ENCODE assay signal across 19 mouse cellular contexts in the genomic region with DNA sequence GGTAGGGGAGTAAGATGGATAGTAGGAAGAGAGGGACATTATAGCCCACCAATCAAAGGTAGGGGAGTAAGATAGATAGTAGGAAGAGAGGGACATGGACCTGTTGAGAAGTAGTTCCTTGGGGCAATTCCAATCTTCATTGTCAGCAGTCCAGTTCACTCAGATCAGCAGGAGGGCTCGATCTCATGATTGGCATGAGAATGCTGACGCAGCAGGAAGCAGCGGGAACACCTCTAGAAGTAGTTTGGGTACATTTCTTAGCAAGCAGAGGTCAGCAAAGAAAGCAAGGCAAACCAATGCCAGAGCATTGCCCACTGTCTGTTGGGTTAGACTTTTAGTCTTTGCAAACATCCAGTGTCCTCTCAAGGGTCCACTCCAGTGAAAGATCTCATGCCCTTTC. TPM values are rescaled to one million over a fixed set of nuclear protein-coding genes. Genes with fewer than 3 reads are reported as not detected.
A peak's percentile ranks its signal among the peaks of the same experiment; 100 is the strongest.
DNase-seq lines count a peak whose midpoint lies in the region; TF ChIP-seq lines count a peak whose summit lies in the region.
"Had no signal": no experiment of that assay in that cellular context is flagged by ENCODE, and none has a peak within 500 bp of the region (broad histone marks: within the 10 kb centered on the region; RNA-seq: fewer than 3 reads in every experiment).

No protein-coding gene starts in this region.

- TF ChIP-seq CTCF in heart, adult 2 months (IDR thresholded peaks at IDR 0.05) = no peak

- TF ChIP-seq POLR2A in heart, adult 2 months (IDR thresholded peaks at IDR 0.05; ENCODE audit: insufficient read depth, low read depth, low read length) = no peak

- peaks cover 38% of the 10 kb centered on the region for H3K36me3 ChIP-seq in heart, embryonic 10.5 days
- H3K36me3 ChIP-seq in heart, adult 2 months (ENCODE audit: control insufficient read depth, insufficient read depth, low read length) = peaks cover 3% of the 10 kb centered on the region
- peaks cover 5% of the 10 kb centered on the region for H3K36me3 ChIP-seq in ES-E14 (ENCODE audit: control insufficient read depth, insufficient read depth, low read length, poor library complexity, severe bottlenecking)

- no peaks in the 10 kb centered on the region for H3K9me3 ChIP-seq in heart, embryonic 10.5 days
- no peaks in the 10 kb centered on the region for H3K9me3 ChIP-seq in ES-E14 (ENCODE audit: control insufficient read depth, insufficient read depth, low read depth, low read length)
- H3K9me3 ChIP-seq: embryonic facial prominence, embryonic 10.5 days; embryonic facial prominence, embryonic 12.5 days; forebrain, embryonic 13.5 days; forebrain, embryonic 15.5 days had no signal

- H3K27ac ChIP-seq in heart, embryonic 10.5 days = no peak overlapping the region
- no peak overlapping the region for H3K27ac ChIP-seq in heart, adult 2 months
- H3K27ac ChIP-seq in ES-E14 (ENCODE audit: insufficient read depth, low read depth, low read length, poor library complexity, severe bottlenecking) = no peak overlapping the region
- H3K27ac ChIP-seq: embryonic facial prominence, embryonic 10.5 days; embryonic facial prominence, embryonic 12.5 days; forebrain, embryonic 13.5 days; forebrain, embryonic 15.5 days had no signal

- TF ChIP-seq EP300 in heart, adult 2 months (IDR thresholded peaks at IDR 0.05; ENCODE audit: insufficient read depth, low read depth, low read length) = no peak

- H3K9ac ChIP-seq in heart, adult 2 months (ENCODE audit: low read depth, low read length) = no peak overlapping the region
- no peak overlapping the region for H3K9ac ChIP-seq in ES-E14 (ENCODE audit: insufficient read depth, low read depth, low read length, poor library complexity, severe bottlenecking)
- H3K9ac ChIP-seq: embryonic facial prominence, embryonic 12.5 days; forebrain, embryonic 13.5 days; forebrain, embryonic 15.5 days; forebrain, postnatal 0 days had no signal

- intact Hi-C loops in heart, adult 2 months (cut with DNase I) = no loop called here

- in situ Hi-C loops in ES-E14 (cut with MboI; ENCODE audit: low sequenced_read_pairs in 2 of 2, unreplicated experiment in 2 of 2) = no loop called here

- no peaks in the 10 kb centered on the region for H3K79me2 ChIP-seq in heart, adult 2 months (replicated peaks; ENCODE audit: control insufficient read depth, insufficient read depth, low read length)

- H3K27me3 ChIP-seq in heart, embryonic 10.5 days (ENCODE audit: insufficient read depth, poor library complexity, severe bottlenecking) = no peaks in the 10 kb centered on the region
- H3K27me3 ChIP-seq in heart, adult 2 months (ENCODE audit: control insufficient read depth, insufficient read depth, low read length) = no peaks in the 10 kb centered on the region
- H3K27me3 ChIP-seq: embryonic facial prominence, embryonic 12.5 days; forebrain, embryonic 13.5 days; forebrain, embryonic 15.5 days had no signal

- WGBS in heart, embryonic 10.5 days = 89% methylated on average over 3 of the region's 3 CpGs
- WGBS in heart, adult 2 months = 95% methylated on average over 3 of the region's 3 CpGs

- DNase-seq in heart, embryonic 10.5 days (ENCODE audit: low spot score) = peak; percentile 7
- DNase-seq in heart, adult 2 months = no peak
- DNase-seq in ES-E14 (ENCODE audit: low read depth, low spot score) = no peak
- DNase-seq in ZHBTc4 (ENCODE audit: low read depth, low spot score) = peak; percentile 69
- no peak for DNase-seq in spleen, postnatal 14 days (ENCODE audit: low spot score in 2 of 2)
- no peak for DNase-seq in adrenal gland, postnatal 4 days (ENCODE audit: low spot score in 2 of 2)
- DNase-seq: adrenal gland, adult 2 months; adrenal gland, postnatal 10 days; adrenal gland, postnatal 25 days; cerebellum, adult 11-12 months; cerebellum, adult 9-10 months; cerebellum, postnatal 10 days; cerebellum, postnatal 25 days; forebrain, postnatal 0 days had no signal

- H3K4me3 ChIP-seq in heart, embryonic 10.5 days = no peak overlapping the region
- H3K4me3 ChIP-seq in heart, adult 2 months = no peak overlapping the region
- no peak overlapping the region for H3K4me3 ChIP-seq in ES-E14 (ENCODE audit: insufficient read depth in 1 of 2, low read depth in 1 of 2, low read length in 2 of 2, poor library complexity in 1 of 2, severe bottlenecking in 1 of 2)
- H3K4me3 ChIP-seq: embryonic facial prominence, embryonic 10.5 days; embryonic facial prominence, embryonic 12.5 days; forebrain, embryonic 13.5 days; forebrain, embryonic 15.5 days had no signal

- no peaks in the 10 kb centered on the region for H3K4me1 ChIP-seq in heart, embryonic 10.5 days
- H3K4me1 ChIP-seq in heart, adult 2 months (ENCODE audit: control insufficient read depth, insufficient read depth, low read length) = peaks cover 3% of the 10 kb centered on the region
- peaks cover 2% of the 10 kb centered on the region in 2 experiments; a peak in 1 of 4 replicates for H3K4me1 ChIP-seq in ES-E14 (ENCODE audit: control insufficient read depth in 2 of 2, insufficient read depth in 2 of 2, low read length in 2 of 2, poor library complexity in 1 of 2)
- H3K4me1 ChIP-seq: embryonic facial prominence, embryonic 10.5 days; embryonic facial prominence, embryonic 12.5 days; forebrain, embryonic 13.5 days; forebrain, embryonic 15.5 days had no signal

TF ChIP-seq in ES-E14, 5 proteins besides CTCF, POLR2A, EP300 and RAD21:
- peak; percentile 88 for TF ChIP-seq MAFK (IDR thresholded peaks at IDR 0.05; ENCODE audit: insufficient read depth, low read depth, low read length)
- TF ChIP-seq HCFC1 (IDR thresholded peaks at IDR 0.05; ENCODE audit: borderline replicate concordance, insufficient read depth, low read length) = no peak
- TF ChIP-seq ZC3H11A (IDR thresholded peaks at IDR 0.05; ENCODE audit: borderline replicate concordance, low read depth, low read length) = no peak

RNA-seq across cellular contexts. Expression of gene Adora2a, which starts 32.9 kb away (rescaled TPM):
- 3.5 and 3.6 TPM in 2 replicates for polyA plus RNA-seq in heart, embryonic 10.5 days (2016; fragmentation: Nextera tagmentation; extraction: Ambion mirVana)
- total RNA-seq in heart, adult 2 months (2021) = 1 to 10 TPM; 7.1 to 7.2 TPM
- polyA plus RNA-seq in heart, adult 2 months (2012; rRNA removed) = 14.3 and 18.1 TPM in 2 replicates
- total RNA-seq in ES-E14 (2012; rRNA removed) = 0.58 and 1.1 TPM in 2 replicates
- total RNA-seq in adrenal gland, postnatal 4 days (2021) = 1 to 10 TPM; 9.1 to 9.4 TPM
- total RNA-seq: MEL had no signal

Comparison
In these comparisons a context has a peak if more than half of its experiments do, and no peak if none do; other contexts are left out.
1. DNase-seq: peak in heart, embryonic 10.5 days (single experiment) and ZHBTc4 (single experiment); none in heart, adult 2 months (0 of 2), ES-E14 (single experiment), spleen, postnatal 14 days (0 of 2) and adrenal gland, postnatal 4 days (0 of 2).